Mouse (Mus musculus) retina, postnatal 7 days (tissue): ENCODE measurements at regions not wholly inside any gene's neighbourhood (a gene's known extent, or its start where the extent isn't known, plus 50 kb on each side); places are given as distances from the start of the nearest gene placed in this dataset.

Experiments
- DNase-seq: peaks from one replicate; pipeline ENCODE4 v3.0.0-alpha.2; 2012; ENCODE audit warnings: low read depth, low spot score

DNA sequence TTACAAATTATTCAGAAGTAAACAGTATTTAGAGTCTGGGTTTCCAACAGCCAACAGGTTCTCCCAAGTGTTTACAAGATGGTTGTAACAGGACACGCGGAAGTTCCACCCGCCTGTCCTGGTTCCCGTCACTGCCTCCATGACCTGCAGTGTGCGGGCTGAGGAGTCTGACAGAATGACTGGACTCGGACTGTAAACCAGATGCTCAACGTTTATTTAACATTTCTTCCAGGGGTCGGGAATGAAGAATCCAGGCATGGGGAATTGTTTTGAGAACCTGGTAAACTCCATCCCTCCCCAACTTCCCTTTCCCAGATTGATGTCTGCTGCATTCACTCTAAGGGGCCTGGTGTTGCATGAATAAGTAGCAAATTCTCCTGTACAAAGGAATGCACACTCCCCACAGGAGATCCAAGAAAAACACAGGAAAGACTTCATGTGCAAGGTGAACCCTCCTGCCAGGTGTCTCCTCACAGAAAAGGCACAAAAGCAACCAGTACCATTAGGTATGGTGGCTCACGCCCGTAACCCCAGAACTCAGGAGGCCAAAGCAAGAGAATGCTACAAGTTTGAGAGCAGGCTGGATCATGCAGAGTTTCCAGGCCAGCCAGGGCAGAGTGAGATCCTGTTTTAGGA, 151.1 kb upstream of the Irf2bp2 start:
- DNase-seq = no peak

- peak; percentile 40 for DNase-seq
These were observed 149.5 kb upstream of the Irf2bp2 start for GRCm38 (mm10) chr8:126743296-126743695.

- DNase-seq = no peak
These were observed 148.3 kb upstream of the Irf2bp2 start for GRCm38 (mm10) chr8:126742081-126742480.

GRCm38 (mm10) chr8:126741031-126741430, 147.2 kb upstream of the Irf2bp2 start:
- DNase-seq = no peak

GRCm38 (mm10) chr8:126739768-126740167, 146.0 kb upstream of the Irf2bp2 start:
- no peak for DNase-seq

DNA sequence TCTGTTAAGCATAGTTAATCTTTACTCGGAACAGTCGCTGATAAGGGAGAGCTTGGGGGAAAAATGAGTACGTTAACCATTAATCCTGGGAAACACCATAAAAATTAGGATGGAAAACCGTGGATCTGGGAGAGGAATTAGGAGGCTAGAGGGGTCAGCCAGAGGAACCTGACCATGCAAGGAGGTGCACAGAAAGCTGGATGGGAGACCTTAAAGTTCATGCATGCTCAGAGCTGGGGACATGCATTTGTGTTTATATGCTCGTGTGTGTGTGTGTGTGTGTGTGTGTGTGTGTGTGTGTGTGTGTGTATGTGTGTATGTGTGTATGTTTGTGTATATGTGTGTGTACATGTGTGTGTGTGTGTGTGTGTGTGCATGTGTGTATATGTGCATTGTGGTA, 143.2 kb upstream of the Irf2bp2 start:
- no peak for DNase-seq

DNA sequence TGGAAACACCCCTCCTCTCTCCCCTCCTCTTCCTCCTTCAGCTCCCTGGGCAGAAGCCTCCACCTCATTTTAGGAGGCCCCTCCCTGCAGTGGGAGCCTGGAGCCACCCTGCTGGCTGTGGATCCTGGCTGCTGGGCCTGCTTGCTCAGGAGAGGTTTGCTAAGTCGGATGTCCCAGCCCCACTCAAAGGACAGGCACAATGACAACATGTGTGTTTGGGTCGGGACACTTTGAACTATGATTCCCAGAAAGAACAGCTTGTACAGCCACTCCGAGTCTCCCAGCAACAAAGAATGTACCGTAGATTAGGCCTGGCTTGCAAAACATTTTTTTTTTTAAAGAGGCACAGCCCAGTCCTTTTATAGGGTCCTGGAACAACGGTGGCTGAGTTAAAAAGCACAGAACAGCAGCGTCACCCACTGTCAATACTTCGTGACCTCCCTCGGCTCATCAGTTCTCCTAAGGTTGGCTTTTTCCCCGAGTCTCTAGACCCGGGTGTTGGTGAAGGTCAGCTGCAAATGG, 142.7 kb upstream of the Irf2bp2 start:
- DNase-seq = no peak

DNA sequence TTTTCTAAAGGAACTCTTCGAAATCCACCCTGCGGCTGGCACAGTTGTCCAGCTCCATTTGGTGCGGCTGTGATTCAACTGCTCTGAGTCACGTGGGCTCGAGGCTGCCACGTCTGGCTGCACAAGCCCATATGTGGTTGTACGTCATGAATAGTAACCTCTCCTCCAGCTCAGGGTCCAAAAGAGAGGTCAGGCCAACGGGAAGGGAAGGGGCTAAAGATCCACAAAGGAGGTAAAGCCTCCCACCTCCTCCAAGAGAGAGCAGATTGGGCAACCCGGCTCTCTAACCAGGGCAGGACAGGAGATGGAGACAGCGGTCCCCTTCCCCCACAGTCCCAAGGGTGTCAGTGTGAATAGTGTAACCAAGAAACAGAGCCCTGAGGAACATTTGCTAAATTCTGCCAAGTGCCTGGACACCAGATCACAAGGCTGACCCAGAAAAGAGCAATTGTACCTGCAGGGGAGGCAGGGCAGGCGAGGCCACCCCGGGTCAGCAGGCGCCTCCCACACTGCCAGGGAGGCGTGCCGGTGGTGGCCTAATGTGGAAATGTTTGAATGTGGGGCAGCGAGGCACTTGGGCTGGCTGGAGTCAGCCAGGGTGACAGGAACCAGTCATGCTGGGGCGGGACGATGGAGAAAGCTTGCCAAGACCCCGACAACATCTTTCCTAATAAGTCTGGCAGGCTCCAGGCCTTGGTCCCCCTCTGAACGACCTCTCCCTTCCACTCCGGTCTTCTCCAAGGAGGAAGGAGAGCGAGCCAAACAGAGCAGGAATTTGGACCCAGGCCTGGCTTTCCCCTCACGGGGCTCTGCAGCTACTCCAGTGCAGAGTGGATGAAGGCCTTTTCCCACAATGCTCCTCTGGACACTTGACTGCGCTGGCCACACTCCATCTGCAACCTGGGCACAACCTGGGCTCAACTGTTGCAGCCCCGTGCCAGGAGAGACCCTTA, 142.0 kb upstream of the Irf2bp2 start:
- DNase-seq = no peak

GRCm38 (mm10) chr8:126734743-126735487, 141.1 kb upstream of the Irf2bp2 start:
- DNase-seq = no peak

GRCm38 (mm10) chr8:126733779-126734178, 140.0 kb upstream of the Irf2bp2 start:
- DNase-seq = no peak

DNA sequence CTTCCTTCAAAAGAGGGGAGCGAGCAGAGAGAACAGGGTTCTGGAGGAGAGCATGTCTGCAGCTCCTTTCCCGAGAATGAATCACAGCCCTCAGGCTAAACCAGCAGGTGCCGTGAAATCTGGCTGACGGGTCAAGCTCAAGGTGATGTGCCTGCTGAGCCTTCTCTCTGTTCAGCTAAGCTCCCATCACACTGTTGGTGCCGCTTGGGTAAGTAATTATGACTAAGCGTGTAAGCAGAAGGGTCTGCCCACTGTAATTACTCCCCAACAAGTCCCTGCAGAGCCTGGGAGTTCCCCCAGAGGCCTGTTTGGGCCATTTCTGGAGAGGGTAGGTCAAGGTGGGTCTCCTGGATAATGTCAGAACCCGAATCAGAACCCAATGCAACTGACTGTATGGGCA, 139.5 kb upstream of the Irf2bp2 start:
- DNase-seq = no peak

DNA sequence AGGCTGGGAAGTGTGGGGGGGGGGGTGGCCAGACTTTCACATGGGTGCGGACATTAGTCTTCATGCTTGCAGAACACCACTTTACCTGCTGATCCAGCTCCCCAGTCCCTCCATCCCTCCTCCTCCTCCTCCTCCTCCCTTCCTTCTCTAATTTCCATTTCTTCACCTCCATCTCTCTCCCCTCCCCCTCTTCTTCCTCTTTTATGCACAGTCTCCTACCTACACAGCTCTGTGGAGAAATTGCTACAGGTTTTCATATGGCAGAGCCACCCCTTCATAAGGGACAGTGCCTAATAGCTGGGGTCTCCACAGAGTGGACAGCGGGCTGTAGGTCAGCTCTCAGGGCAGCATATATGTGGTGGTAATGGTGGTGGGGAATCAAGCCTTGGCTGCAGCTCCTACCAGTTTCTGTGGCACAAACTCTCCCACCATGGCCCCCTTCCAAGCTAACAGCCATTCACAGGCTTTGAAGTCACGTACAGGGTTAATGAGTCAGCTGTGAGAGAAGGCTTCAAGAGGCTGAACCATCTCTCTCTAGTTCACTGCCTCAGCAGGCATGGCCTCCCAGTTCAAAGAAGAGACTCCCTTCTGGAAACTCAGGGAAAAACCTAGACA, 136.3 kb upstream of the Irf2bp2 start:
- DNase-seq = no peak

DNA sequence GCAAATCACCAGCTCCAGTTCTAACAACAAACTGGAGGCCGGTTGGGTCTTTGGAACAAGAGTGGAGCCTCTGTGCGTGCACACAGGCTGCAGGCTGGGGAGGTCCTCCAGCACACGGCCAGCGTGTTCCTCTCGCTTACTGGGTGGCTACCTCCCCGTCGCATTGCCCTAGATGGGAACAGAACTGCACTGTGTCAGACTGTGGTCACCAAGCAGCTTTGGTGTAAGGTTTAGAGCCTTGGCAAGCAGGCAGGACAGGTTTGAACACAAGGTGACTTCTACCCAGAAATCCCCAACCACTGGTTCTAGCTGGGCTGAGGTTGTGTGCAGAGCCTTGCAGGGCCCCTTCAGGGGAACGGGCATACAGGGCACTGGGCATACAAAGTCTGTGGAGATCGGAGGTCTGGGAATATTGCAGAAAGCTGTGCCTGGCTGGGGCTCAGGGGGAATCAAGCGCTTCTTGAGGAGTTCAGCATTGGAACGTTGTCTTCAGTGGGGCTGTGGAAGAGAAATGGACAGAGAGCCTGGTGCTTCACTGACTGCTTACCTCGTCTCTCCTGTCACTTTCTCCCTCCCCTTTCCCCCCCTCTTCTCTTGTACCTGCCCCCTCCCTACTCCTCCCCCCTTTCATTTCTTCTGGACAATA, 135.3 kb upstream of the Irf2bp2 start:
- no peak for DNase-seq

DNA sequence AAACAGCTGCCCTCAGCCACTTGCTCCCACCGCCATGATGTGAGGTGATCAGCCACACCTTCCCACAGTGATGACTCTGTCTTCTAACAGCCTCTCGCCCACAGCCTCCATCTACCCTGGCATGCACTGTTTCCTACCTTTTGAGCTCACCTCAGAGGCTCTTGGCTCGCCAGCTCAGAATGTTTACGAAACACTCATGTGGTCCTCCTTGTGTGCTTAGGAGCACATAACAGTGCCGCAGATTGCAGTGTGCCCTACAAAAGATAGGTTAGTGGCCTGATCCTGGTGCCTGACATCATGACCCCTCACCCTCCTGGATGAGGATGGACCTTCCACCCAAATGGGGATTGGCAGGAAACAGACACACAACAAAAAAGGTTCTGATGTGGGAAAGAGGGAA, 134.3 kb upstream of the Irf2bp2 start:
- no peak for DNase-seq

DNA sequence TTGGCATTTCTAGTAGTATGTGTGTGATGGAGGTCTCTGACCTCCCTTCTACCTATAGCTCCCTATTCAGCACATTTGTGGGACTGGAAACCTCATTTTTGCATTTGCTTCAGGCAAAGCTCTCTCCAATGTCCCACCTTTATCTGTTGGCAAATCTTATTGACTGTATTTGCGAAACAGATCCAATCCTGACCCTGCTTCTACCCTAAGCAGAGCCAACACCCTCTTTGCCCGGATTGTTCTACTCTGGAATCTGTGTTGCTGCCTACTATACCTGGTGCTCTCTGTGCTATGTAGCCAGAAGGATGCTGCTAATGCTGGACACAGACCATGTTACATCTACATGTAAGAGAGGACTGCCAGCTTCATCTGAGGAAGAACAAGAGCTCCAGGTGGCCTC, 133.3 kb upstream of the Irf2bp2 start:
- no peak for DNase-seq

GRCm38 (mm10) chr8:126723259-126724122, 129.7 kb upstream of the Irf2bp2 start:
- no peak for DNase-seq

- no peak for DNase-seq
These were observed 127.8 kb upstream of the Irf2bp2 start for GRCm38 (mm10) chr8:126721621-126722020.

GRCm38 (mm10) chr8:126720473-126721145, 126.8 kb upstream of the Irf2bp2 start:
- no peak for DNase-seq

DNA sequence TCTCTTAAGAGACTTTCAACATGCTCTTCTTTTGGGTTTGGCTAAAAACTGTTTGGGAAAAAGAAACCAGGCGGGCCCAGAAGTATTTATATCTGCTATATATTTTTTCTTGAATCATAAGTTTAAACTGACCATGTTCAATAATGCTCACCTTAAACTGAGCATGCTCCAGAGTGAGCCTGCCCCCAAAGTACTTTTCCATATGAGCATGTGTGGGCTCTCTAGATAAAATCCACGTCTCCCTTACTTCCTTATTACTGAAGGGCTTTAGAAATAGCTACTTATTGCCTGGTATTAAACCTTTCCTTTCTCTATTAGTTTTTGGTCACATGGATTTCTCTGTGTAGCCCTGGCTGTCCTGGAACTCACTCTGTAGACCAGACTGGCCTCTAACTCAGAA, 126.0 kb upstream of the Irf2bp2 start:
- no peak for DNase-seq
